Mouse (Mus musculus): Measurements from ENCODE around the gene Slc35f4.

DNA sequence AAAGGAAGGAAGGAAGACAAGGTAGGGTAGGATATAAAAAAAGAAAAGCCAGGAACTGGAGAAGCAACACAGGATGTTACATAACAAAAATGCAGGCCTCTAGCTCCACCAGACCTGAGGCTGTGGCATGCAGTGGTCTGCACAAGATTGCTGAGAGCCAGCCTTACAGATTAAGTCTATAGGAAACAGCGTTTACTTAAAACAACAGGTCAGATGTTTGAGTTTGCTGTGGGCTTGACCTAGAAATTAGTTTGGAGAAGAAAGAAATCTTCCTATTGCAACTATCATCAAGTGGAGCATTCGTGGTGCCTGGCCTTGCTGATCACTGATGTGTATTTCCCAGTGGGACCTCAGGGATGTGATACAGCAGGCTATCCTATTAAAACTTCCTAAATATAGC, 64.1 kb downstream of the Slc35f4 start:
- no peak for TF ChIP-seq POLR2A (IDR thresholded peaks at IDR 0.05; ENCODE audit: control insufficient read depth, low read depth, low read length)
- TF ChIP-seq CTCF (IDR thresholded peaks at IDR 0.05; ENCODE audit: control insufficient read depth, insufficient read depth, insufficient replicate concordance, low read depth, low read length): no peak
